Mouse (Mus musculus) olfactory bulb, adult 2 months (tissue): ENCODE data around the gene Mrps24.

ENCODE experiments used
- CTCF ChIP-seq: fragments of 200-500 bp; IDR thresholded peaks from 2 replicates; pipeline ENCODE4 v1.5.1; 2012; ENCODE audit warnings: low read depth, mild to moderate bottlenecking, low read length, moderate library complexity; ENCODE audit not compliant: insufficient read depth
- POLR2A ChIP-seq: fragments of 200-500 bp; IDR thresholded peaks from 2 replicates; pipeline ENCODE4 v1.6.1; 2012; ENCODE audit warnings: mild to moderate bottlenecking, low read depth, low read length, moderate library complexity; ENCODE audit not compliant: insufficient read depth

DNA sequence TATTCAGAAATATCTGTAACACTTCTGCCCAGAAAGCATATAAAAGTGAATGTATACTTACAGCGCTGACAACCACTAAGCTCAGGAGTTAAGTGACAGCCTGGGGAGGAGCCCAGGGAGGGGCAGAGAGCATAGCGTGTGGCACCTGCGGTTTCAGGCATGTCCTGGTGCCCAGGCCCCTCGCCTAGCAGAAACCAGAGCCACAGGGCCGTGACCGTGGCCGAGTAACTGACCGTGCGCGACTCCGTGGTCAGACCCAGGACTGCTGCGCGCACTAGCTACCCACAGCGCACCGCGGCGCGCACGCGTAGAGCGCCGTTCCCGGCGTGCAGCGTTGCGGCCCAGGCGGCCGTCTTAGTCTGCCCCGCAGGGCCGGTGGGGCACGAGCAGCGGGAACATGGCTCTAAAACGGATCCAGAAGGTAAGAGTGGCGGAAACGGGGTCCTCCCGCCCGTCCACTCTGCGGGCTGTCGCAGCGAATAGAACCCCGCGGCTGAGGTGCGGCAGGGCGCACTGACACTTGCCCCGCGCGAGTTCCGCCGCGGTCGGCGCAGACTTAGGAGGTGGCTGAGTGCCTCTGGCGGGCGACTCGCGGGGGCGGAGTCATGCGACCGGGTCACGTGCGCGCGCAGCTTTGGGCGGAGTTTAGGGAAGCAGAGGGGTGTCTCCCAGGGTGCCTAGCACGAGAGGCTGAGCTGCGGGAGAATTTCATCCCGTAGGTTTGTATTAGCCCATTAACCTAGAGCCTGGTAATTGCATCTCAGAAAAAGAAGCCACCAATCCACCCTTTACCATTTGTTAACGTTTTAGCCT, 46.5 kb upstream of the Mrps24 start, which contains the start of gene Urgcp:
- TF ChIP-seq CTCF (no peak), POLR2A (peak; percentile 99)
